Mouse (Mus musculus) limb, embryonic 10.5 days (tissue): ENCODE data around the gene Xpnpep3. TPM values are rescaled to one million over a fixed set of nuclear protein-coding genes. Genes with fewer than 3 reads are reported as not detected.
A peak's percentile ranks its signal among the peaks of the same experiment; 100 is the strongest.

Experiments
- DNase-seq: peaks from one replicate; pipeline ENCODE4 v3.0.0-alpha.2; 2017; ENCODE audit warnings: low spot score
- H3K27ac ChIP-seq: fragments of 300-500 bp; sonication (generic); 2 replicates; pipeline ENCODE4 v1.5.1; 2016; ENCODE audit warnings: mild to moderate bottlenecking
- H3K27me3 ChIP-seq: fragments of 300-500 bp; sonication (generic); 2 replicates; pipeline ENCODE4 v1.6.1; 2016; ENCODE audit warnings: low read depth, mild to moderate bottlenecking; ENCODE audit not compliant: poor library complexity, severe bottlenecking
- H3K36me3 ChIP-seq: fragments of 300-500 bp; sonication (generic); 2 replicates; pipeline ENCODE4 v1.6.1; 2016; ENCODE audit warnings: mild to moderate bottlenecking, moderate library complexity
- H3K4me1 ChIP-seq: fragments of 300-500 bp; sonication (generic); 2 replicates; pipeline ENCODE4 v1.6.1; 2016
- H3K4me3 ChIP-seq: fragments of 300-500 bp; sonication (generic); 2 replicates; pipeline ENCODE4 v1.5.1; 2016; ENCODE audit warnings: mild to moderate bottlenecking, moderate library complexity
- H3K9me3 ChIP-seq: fragments of 300-500 bp; sonication (generic); replicated peaks from 2 replicates; pipeline ENCODE4 v1.6.1; 2016; ENCODE audit warnings: mild to moderate bottlenecking
- WGBS: fragments of 180-500 bp; shearing (Covaris S2); methylation state at CpG from one replicate; pipeline ENCODE4 v1.1.7; 2016; 5-methylcytosine and 5-hydroxymethylcytosine counted together
- polyA plus RNA-seq: library from polyadenylated mRNA; unstranded; fragments of >200 nt; fragmentation: Nextera tagmentation; extraction: Ambion mirVana; gene quantifications from 2 replicates; pipeline ENCODE4 v1.2.1, GENCODE M21; 2016

Xpnpep3 gene
- 13.9 and 14.1 TPM in 2 replicates for polyA plus RNA-seq

DNA sequence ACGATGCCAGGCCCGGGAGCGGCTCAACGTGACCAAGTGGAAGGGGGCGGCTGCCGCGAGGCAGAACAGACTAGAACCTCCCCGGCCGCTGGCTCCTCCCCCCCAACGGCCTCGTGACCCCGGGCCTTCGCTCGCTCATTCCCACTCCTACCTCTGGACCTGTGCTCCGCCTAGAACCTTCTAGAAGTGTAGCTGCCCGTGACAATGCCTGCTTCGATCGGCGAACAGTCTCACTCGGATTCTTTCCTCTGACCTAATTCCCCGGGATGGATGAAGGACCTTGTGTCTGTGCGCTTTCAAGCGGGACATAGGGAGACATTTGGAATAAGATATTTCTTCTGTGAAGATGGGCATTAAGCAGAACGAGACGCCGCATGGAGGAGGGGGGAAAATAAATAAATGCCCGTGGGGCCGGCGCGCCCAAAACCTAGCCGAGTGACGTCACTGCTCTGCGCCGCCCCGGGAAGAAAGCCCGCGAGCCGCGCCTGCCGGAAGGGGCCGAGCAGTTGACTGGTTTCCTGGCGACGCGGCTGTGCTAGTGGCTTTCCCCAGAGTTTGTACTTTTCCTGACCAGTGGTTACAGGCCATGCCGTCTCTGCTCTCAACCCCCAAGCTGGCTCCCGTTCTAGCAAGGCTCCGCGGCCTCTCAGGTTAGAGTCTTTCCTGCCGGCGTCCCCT, at the start of gene Xpnpep3, which contains the start of gene St13:
Gene Xpnpep3 (plus strand): TSS at position 501 of the 678 bp plus-strand sequence.
Gene St13 (minus strand): TSS at position 440 of the 678 bp plus-strand sequence.
- H3K27me3 ChIP-seq = no peaks in the 10 kb centered on the region
- under 1% methylated on average over 50 of the region's 50 CpGs for WGBS
- H3K4me1 ChIP-seq = peaks cover 16% of the 10 kb centered on the region
- DNase-seq = peak; percentile 99
- peak within 1 kb of the TSS; percentile 97 for H3K27ac ChIP-seq
- H3K36me3 ChIP-seq = peaks cover 25% of the 10 kb centered on the region
- no peaks in the 10 kb centered on the region for H3K9me3 ChIP-seq
- H3K4me3 ChIP-seq = peak within 1 kb of the TSS; percentile 71

DNA sequence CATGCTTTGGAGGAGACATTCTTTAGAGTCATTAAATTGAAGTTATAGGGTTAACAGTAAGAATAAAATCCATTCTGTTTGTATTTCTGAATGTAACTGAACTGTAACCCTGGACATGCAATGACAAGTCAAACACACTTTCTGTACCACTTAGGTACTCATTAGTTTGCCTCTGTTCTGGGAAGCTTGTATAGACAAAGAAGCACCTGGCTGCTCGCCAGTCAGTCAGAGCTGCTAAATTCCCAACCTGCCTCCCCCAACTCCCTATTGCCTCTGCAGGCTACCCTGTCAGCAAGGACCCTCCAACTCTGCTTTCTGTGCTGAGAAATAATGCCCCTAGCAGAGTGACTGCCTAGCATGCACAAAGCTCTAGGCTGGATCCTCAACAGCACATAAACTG, 49.5 kb upstream of the Xpnpep3 start:
- Histone ChIP-seq H3K9me3 (no peaks in the 10 kb centered on the region), H3K4me3 (no peak overlapping the region), H3K27me3 (no peaks in the 10 kb centered on the region), H3K36me3 (peaks cover 18% of the 10 kb centered on the region), H3K4me1 (no peaks in the 10 kb centered on the region), H3K27ac (no peak overlapping the region)
- DNase-seq = no peak
- 77% methylated on average over 1 of the region's 1 CpGs for WGBS

DNA sequence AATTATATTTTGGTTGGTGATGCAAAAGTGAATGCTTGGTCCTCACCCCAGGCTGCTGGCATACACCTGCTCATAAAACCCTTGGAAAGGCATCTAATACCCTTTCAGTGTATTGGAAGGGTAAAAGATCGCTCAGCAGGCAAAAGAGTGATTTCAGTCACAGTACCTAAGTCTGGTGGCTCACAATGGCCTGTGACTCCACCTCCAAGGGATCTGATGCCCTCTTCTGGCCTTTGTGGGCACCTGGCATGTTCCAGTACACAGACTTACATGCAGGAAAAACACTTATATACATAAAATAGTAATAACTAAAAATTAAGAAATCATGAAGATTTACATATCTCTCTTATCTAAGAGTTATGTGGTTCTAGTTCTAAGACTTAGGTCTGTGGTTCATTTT, 47.3 kb upstream of the Xpnpep3 start:
- no peak for DNase-seq
- peaks cover 5% of the 10 kb centered on the region; the same call in 1 of the 2 replicates for H3K4me1 ChIP-seq
- WGBS = 60% methylated on average over 1 of the region's 1 CpGs

DNA sequence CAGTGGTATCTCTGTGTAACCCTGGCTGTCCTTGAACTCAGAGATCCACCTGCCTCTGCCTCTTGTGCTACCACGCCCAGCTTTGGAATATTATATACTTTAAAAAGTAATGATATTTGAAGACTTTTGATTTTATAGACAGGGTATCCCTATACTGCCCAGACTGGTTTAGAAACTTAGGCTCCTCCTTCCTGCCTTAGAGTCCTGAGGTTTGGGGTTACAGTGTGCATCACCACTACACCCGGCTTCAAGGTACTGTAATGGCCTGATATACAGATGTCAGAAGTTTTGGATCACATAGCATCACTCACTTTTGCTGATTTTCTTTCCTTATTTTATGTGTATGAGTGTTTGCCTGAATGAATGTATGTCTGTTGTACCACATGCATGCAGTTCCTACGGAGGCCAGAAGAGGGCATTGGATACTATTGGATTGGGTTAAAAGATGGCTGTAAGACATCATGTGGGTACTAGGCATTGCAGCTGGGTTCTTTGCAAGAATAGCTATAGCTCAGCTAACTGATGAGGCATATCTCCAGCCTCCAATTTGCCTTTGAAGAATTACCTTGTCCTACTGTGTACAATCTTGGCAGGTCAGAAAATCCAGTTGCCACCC, 44.7 kb upstream of the Xpnpep3 start:
- H3K27me3 ChIP-seq = no peaks in the 10 kb centered on the region
- no peak overlapping the region for H3K4me3 ChIP-seq
- peaks cover 9% of the 10 kb centered on the region; the same call in 1 of the 2 replicates for H3K36me3 ChIP-seq
- 69% methylated on average over 3 of the region's 3 CpGs for WGBS
- H3K4me1 ChIP-seq = peaks cover 19% of the 10 kb centered on the region
- peak; percentile 71 for DNase-seq
- no peaks in the 10 kb centered on the region for H3K9me3 ChIP-seq
- no peak overlapping the region for H3K27ac ChIP-seq

More for the DNA sequence above, 47.3 kb upstream of the Xpnpep3 start:
- peaks cover 15% of the 10 kb centered on the region; the same call in 1 of the 2 replicates for H3K36me3 ChIP-seq
- no peaks in the 10 kb centered on the region for H3K9me3 ChIP-seq
- no peak overlapping the region for H3K4me3 ChIP-seq
- no peaks in the 10 kb centered on the region for H3K27me3 ChIP-seq
- no peak overlapping the region for H3K27ac ChIP-seq

DNA sequence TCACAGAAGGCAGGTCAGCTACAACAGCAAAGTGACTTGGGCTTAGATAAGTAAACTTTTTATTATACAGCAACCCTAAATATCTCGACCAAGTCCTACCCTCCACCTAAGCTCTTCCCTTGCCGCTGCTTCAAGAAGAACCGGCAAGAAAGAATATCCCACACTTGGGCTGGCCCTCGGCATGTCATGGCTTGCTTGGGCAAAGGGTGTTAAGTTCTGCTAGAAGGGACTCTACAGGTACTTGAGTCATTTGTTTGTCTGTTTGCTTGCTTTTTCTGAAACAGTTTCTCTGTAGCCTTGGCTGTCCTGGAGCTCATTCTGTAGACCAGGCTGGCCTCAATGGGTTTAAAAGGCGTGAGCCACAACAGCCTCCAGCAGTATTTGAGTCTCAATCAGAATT, 43.0 kb upstream of the Xpnpep3 start:
- WGBS = 29% methylated on average over 5 of the region's 5 CpGs
- Histone ChIP-seq H3K9me3 (no peaks in the 10 kb centered on the region), H3K27me3 (no peaks in the 10 kb centered on the region), H3K4me1 (peaks cover 33% of the 10 kb centered on the region), H3K36me3 (peaks cover 9% of the 10 kb centered on the region; the same call in 1 of the 2 replicates), H3K4me3 (no peak overlapping the region), H3K27ac (no peak overlapping the region)
- no peak for DNase-seq

DNA sequence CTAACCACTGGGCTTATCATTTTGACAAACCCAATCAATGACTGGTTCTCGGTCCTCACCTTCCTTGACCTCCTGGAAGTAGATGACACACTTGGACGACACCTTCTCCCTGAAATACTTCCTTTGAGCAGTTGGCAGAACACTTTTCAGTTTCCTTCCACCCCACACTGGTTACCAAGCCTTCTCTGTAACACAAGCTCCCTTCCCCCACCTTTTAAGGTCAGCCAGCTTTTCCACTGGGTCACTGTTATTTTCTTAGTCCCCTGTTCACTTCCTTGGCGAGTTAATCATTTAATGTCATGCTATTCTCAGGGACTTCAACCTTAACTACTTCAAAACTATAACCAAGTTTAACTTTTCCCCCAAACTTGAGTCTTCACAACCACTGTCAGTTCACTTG, 41.0 kb upstream of the Xpnpep3 start:
- no peak for DNase-seq

DNA sequence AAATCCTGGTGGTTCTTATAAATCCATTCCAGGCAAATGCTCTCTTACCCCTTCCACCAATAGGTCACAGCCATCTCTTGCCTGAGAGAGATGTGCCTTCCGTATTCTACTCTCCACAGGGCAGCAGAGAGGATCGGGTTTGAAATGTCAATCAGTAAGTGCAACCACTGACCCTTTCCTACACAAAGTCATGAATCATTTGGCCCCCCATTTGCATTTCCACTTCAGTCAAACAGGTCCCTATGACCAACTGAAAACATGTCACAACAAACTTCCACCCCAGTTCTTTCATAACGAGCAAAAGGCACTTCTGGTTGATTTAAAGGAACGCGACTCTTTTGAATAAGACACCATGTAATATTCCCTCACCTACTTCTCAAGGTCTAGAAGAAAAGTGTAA, 40.5 kb upstream of the Xpnpep3 start:
- WGBS = 88% methylated on average over 5 of the region's 5 CpGs
- H3K4me1 ChIP-seq = peaks cover 42% of the 10 kb centered on the region
- DNase-seq = no peak
- H3K27me3 ChIP-seq = no peaks in the 10 kb centered on the region
- no peak overlapping the region for H3K27ac ChIP-seq
- peaks cover 22% of the 10 kb centered on the region for H3K36me3 ChIP-seq
- H3K4me3 ChIP-seq = peak overlapping the region; percentile 63
- H3K9me3 ChIP-seq = no peaks in the 10 kb centered on the region

More for the DNA sequence above, 41.0 kb upstream of the Xpnpep3 start:
- Histone ChIP-seq H3K4me1 (peaks cover 42% of the 10 kb centered on the region), H3K4me3 (no peak overlapping the region), H3K27me3 (no peaks in the 10 kb centered on the region), H3K9me3 (no peaks in the 10 kb centered on the region), H3K36me3 (peaks cover 21% of the 10 kb centered on the region), H3K27ac (no peak overlapping the region)
- 87% methylated on average over 3 of the region's 3 CpGs for WGBS

DNA sequence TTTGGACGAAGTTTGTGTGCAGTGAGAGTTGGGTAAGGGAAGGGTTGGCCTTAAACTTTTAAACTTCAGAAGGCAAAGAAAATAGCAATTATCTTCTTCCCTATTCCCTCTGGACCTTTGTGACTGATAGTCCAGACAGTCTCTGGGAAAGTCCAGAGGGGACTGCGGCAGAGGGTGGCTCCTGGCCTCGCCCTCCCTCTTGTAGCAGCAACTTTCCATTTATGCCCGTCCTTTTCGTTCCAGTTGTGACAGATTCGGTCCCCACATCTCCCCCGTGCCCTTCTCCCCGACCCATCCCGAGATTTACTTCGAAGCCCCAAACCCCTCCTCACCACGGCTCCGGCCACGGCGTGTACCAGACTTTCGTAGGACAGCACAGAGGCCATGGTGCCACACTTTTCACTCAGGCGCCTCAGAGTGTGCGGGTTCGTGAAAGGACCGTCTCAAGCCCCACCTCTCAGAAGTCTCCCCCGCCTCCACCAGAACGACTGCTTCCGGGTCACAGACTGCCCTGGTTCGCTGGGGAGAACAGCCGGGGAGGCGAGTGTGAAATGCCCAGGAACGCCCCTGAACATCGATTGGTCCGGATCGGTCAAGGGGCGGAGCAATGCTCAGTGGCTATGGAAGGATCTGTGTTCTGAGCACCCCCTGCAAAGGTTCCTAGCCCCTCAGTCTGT, 39.5 kb upstream of the Xpnpep3 start, which contains the start of gene Slc25a17:
Gene Slc25a17 (minus strand): TSS at position 468 of the 677 bp plus-strand sequence.
- DNase-seq = peak; percentile 95

DNA sequence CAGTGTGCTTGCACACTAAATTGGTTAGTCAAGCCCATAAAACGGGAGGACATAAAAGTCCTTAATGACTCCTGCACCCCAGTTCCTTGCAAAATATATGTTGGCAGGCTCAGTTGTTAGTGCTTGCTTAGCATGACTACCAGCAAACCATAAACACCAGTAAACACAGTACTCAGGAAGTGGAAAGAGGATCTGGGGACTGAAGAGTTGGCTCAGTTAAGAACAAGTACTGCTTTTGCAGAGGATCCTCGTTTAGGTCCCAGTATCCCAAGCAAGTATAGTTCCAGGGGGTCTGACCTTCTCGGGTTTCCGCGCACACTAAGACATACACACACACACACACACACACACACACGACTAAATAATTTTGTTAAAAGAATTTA, 38.9 kb upstream of the Xpnpep3 start:
- peak overlapping the region; percentile 79 for H3K27ac ChIP-seq
- H3K4me1 ChIP-seq = peaks cover 42% of the 10 kb centered on the region
- H3K9me3 ChIP-seq = no peaks in the 10 kb centered on the region
- no peaks in the 10 kb centered on the region for H3K27me3 ChIP-seq
- no peak for DNase-seq
- H3K4me3 ChIP-seq = peak overlapping the region; percentile 63
- peaks cover 38% of the 10 kb centered on the region for H3K36me3 ChIP-seq
- 46% methylated on average over 6 of the region's 6 CpGs for WGBS

More for the DNA sequence above, 39.5 kb upstream of the Xpnpep3 start, which contains the start of gene Slc25a17:
- WGBS = 1% methylated on average over 30 of the region's 30 CpGs
- H3K36me3 ChIP-seq = peaks cover 33% of the 10 kb centered on the region
- no peaks in the 10 kb centered on the region for H3K9me3 ChIP-seq
- no peaks in the 10 kb centered on the region for H3K27me3 ChIP-seq
- H3K4me3 ChIP-seq = peak within 1 kb of the TSS; percentile 63
- H3K4me1 ChIP-seq = peaks cover 42% of the 10 kb centered on the region
- H3K27ac ChIP-seq = peak within 1 kb of the TSS; percentile 79

DNA sequence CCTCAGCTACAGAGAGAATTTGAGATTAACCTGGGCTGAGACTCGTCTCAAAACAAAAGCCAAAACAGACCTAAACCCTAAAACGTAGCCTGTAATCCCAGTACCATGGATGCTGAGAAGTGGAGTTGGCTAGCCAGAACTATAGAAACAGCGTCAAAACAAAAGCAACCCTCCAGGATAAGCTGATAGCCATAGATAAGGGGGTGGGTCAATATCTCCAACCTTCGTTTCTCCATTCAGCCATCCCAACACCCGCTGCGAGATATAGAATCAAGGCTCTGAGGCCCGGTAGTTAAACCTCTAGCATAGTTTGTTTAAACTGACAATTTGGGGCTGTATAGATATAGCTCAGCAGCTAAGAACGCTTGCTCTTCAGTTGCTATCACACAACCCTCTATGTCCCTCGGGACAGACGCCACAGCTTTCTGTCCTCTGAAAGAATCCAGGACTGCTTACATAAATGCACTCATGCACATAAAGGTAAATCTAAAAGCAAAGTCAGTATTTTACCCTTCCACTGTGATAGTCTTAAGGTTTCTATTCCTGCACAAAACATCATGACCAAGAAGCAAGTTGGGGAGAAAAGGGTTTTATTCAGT, 38.4 kb upstream of the Xpnpep3 start:
- H3K27me3 ChIP-seq = no peaks in the 10 kb centered on the region
- DNase-seq = no peak
- peak overlapping the region; percentile 63 for H3K4me3 ChIP-seq
- H3K27ac ChIP-seq = peak overlapping the region; percentile 79
- H3K9me3 ChIP-seq = no peaks in the 10 kb centered on the region
- 49% methylated on average over 10 of the region's 10 CpGs for WGBS
- peaks cover 42% of the 10 kb centered on the region for H3K4me1 ChIP-seq
- H3K36me3 ChIP-seq = peaks cover 43% of the 10 kb centered on the region

DNA sequence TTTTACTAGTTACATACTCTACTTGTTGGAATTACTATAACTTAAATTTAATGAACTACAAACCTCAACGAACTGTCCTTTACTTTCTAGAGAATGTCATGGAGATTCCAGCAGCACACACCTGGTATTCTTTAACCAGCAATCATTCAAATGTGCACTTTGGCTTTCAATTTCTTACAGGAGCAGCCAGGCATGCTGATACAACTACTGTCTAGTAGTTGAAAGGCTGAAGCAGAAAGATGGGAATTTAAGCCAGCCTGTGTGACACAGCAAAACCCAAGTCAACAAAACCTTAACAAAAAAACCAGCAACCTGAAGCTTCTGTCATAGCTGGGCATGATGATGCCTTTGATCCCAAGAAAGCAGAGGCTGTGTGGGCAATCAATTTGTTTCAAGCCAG, 37.4 kb upstream of the Xpnpep3 start:
- H3K4me1 ChIP-seq = peaks cover 37% of the 10 kb centered on the region
- H3K4me3 ChIP-seq = no peak overlapping the region
- 81% methylated on average over 1 of the region's 1 CpGs for WGBS
- H3K36me3 ChIP-seq = peaks cover 53% of the 10 kb centered on the region
- DNase-seq = no peak
- H3K9me3 ChIP-seq = no peaks in the 10 kb centered on the region
- no peaks in the 10 kb centered on the region for H3K27me3 ChIP-seq
- H3K27ac ChIP-seq = no peak overlapping the region

DNA sequence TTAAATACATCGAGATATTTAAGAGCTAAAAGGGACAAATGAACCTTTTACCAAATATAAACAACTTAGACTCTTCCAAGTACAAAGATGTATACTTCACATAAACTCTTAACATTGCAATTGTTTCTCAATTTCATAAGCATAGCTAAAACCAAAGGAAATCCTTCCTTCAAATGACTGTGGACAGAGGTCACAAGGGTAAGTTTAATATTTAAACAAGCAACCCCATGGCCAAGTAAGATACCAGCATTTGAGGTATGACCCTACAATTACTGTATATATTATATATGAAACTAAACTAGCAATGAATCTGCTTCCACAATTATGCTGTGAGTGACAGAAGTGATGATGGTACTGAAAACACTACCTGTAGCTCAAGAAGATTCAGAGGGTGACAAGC, 35.7 kb upstream of the Xpnpep3 start:
- Histone ChIP-seq H3K36me3 (peaks cover 70% of the 10 kb centered on the region), H3K4me3 (no peak overlapping the region), H3K27me3 (no peaks in the 10 kb centered on the region), H3K4me1 (peaks cover 33% of the 10 kb centered on the region), H3K9me3 (no peaks in the 10 kb centered on the region), H3K27ac (no peak overlapping the region)
- no peak for DNase-seq
- 94% methylated on average over 1 of the region's 1 CpGs for WGBS
